Mouse (Mus musculus) heart, adult 2 months (tissue): ENCODE results near the gene Chst8.

ENCODE experiments used
- CTCF ChIP-seq: fragments of 200-600 bp; IDR thresholded peaks from 2 replicates; pipeline ENCODE4 v1.8.1; 2022; ENCODE audit warnings: antibody characterized with exemption, mild to moderate bottlenecking, moderate library complexity
- EP300 ChIP-seq: fragments of 200-500 bp; IDR thresholded peaks from 2 replicates; pipeline ENCODE4 v1.6.1; 2011; ENCODE audit warnings: low read depth, low read length, control low read depth; ENCODE audit not compliant: insufficient read depth
- POLR2A ChIP-seq: fragments of 200-500 bp; IDR thresholded peaks from 2 replicates; pipeline ENCODE4 v1.6.1; 2011; ENCODE audit warnings: mild to moderate bottlenecking, low read depth, low read length, control low read depth; ENCODE audit not compliant: insufficient read depth

DNA sequence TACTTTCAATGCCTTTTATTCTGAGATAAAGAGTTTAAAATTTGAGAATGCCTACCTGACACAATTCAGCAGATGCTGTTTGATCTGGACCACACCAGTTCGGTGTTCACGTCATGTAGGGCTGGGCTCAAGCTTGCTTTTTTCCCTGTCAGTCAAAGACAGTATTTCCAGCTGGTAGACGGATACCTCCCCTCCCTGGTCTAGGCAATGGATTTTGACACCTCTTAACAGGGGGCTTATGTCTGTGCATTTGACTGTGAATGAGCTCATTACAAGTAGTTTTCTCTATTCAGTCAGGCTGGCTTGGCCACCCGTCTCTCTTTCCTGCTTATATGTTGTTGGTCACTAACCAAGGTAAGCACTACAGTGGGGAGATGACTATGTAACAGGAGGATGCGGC, 6.1 kb upstream of the Chst8 start:
- TF ChIP-seq CTCF (no peak), POLR2A (no peak), EP300 (no peak)
